ENCODE assay signal across 8 mouse cellular contexts in genomic region chr19:5955704-5956670, GRCm38 (mm10). TPM values are rescaled to one million over a fixed set of nuclear protein-coding genes. Genes with fewer than 3 reads are reported as not detected.
DNase-seq lines count a peak whose midpoint lies in the region; ATAC-seq and TF ChIP-seq lines count a peak whose summit lies in the region.
"Had no signal": no experiment of that assay in that cellular context is flagged by ENCODE, and none has a peak within 500 bp of the region (broad histone marks: within the 10 kb centered on the region; RNA-seq: fewer than 3 reads in every experiment).

No protein-coding gene starts in this region.

- TF ChIP-seq CTCF in heart, adult 2 months (IDR thresholded peaks at IDR 0.05) = no peak

- peak overlapping the region; percentile 3 for H3K9ac ChIP-seq in heart, adult 2 months (ENCODE audit: low read depth, low read length)
- 0 out of 2 replicates have a peak overlapping the region, but pooled peaks have one; percentile 7 for H3K9ac ChIP-seq in lung, embryonic 16.5 days (ENCODE audit: low read length)

- peaks cover 31% of the 10 kb centered on the region for H3K4me1 ChIP-seq in brown adipose tissue, adult 24 weeks (ENCODE audit: control insufficient read depth, insufficient read depth, insufficient read length, low read length)
- peaks cover 21% of the 10 kb centered on the region for H3K4me1 ChIP-seq in heart, adult 2 months (ENCODE audit: control insufficient read depth, insufficient read depth, low read length)
- H3K4me1 ChIP-seq in lung, embryonic 16.5 days (replicated peaks; ENCODE audit: control insufficient read depth, insufficient read depth, low read length) = peaks cover 18% of the 10 kb centered on the region

- ATAC-seq in lung, embryonic 16.5 days (ENCODE audit: low read depth) = peak; percentile 46
- no peak for ATAC-seq in frontal cortex, adult (ENCODE audit: low TSS enrichment)

- no peaks in the 10 kb centered on the region for H3K79me2 ChIP-seq in heart, adult 2 months (replicated peaks; ENCODE audit: control insufficient read depth, insufficient read depth, low read length)

- H3K9me3 ChIP-seq in lung, embryonic 16.5 days (ENCODE audit: control insufficient read depth, low read length) = no peaks in the 10 kb centered on the region

- intact Hi-C loops in heart, adult 2 months (cut with DNase I) = loop anchor here (1.0 to 5.0 kb wide), 2 partner anchors 32 to 169 kb away; partner anchors contain the start of gene Cdc42ep2

- peak overlapping the region; percentile 48 for H3K4me2 ChIP-seq in lung, embryonic 16.5 days (ENCODE audit: low read depth, low read length)

- peak overlapping the region; percentile 97 for H3K27ac ChIP-seq in brown adipose tissue, adult 24 weeks (replicated peaks; ENCODE audit: low read depth, low read length)
- H3K27ac ChIP-seq in heart, adult 2 months = peak overlapping the region; percentile 77
- H3K27ac ChIP-seq in lung, embryonic 16.5 days (ENCODE audit: low read length) = peak overlapping the region; percentile 48
- H3K27ac ChIP-seq: macrophage had no signal

- TF ChIP-seq POLR2A in heart, adult 2 months (IDR thresholded peaks at IDR 0.05; ENCODE audit: insufficient read depth, low read depth, low read length) = peak; percentile 38; the same call in 1 of the 2 replicates

- TF ChIP-seq EP300 in heart, adult 2 months (IDR thresholded peaks at IDR 0.05; ENCODE audit: insufficient read depth, low read depth, low read length) = peak; percentile 90

- no peaks in the 10 kb centered on the region for H3K27me3 ChIP-seq in heart, adult 2 months (ENCODE audit: control insufficient read depth, insufficient read depth, low read length)
- H3K27me3 ChIP-seq in lung, embryonic 16.5 days (ENCODE audit: control insufficient read depth, insufficient read depth, low read depth, low read length) = no peaks in the 10 kb centered on the region

- H3K36me3 ChIP-seq in heart, adult 2 months (ENCODE audit: control insufficient read depth, insufficient read depth, low read length) = no peaks in the 10 kb centered on the region
- H3K36me3 ChIP-seq in lung, embryonic 16.5 days (ENCODE audit: control insufficient read depth, insufficient read depth, low read length) = peaks cover 20% of the 10 kb centered on the region

- WGBS in heart, adult 2 months = 28% methylated on average over 28 of the region's 28 CpGs
- 51% methylated on average over 28 of the region's 28 CpGs for WGBS in lung, embryonic 16.5 days

- peak; percentile 63 to 76 for DNase-seq in heart, adult 2 months
- peak; percentile 84 to 88 for DNase-seq in kidney, adult 8-10 months
- DNase-seq in spleen, adult 18-20 months = no peak
- DNase-seq in B cell, adult 2 months = no peak

- peak overlapping the region; percentile 50 for H3K4me3 ChIP-seq in brown adipose tissue, adult 24 weeks (ENCODE audit: insufficient read depth, low read depth, low read length)
- peak overlapping the region; percentile 42 for H3K4me3 ChIP-seq in heart, adult 2 months
- peak overlapping the region; percentile 36 for H3K4me3 ChIP-seq in lung, embryonic 16.5 days (ENCODE audit: low read length)

RNA-seq across cellular contexts. Expression of gene Pola2, which starts 8.0 kb away (rescaled TPM):
- polyA plus RNA-seq in brown adipose tissue, adult 24 weeks (2012; ENCODE audit: insufficient read depth, insufficient read length, missing spikeins) = 6.5 and 7.0 TPM in 2 replicates
- 10 to 100 TPM in 1 of 2 experiments, 1 to 10 TPM in 1; 8.6 to 10.9 TPM for total RNA-seq in heart, adult 2 months (2021)
- polyA plus RNA-seq in heart, adult 2 months (2012; rRNA removed) = 27.9 and 38.7 TPM in 2 replicates
- 64.2 and 70.0 TPM in 2 replicates for polyA plus RNA-seq in lung, embryonic 16.5 days (2015; fragmentation: Nextera tagmentation; extraction: Ambion mirVana)

RNA-seq across cellular contexts. Expression of gene Slc22a20, which starts 30.0 kb away (rescaled TPM):
- not detected in 2 replicates for polyA plus RNA-seq in brown adipose tissue, adult 24 weeks (2012; ENCODE audit: insufficient read depth, insufficient read length, missing spikeins)
- not detected for total RNA-seq in heart, adult 2 months (2021)
- not detected in 2 replicates for polyA plus RNA-seq in heart, adult 2 months (2012; rRNA removed)
- not detected in 2 replicates for polyA plus RNA-seq in lung, embryonic 16.5 days (2015; fragmentation: Nextera tagmentation; extraction: Ambion mirVana)
- polyA plus RNA-seq: macrophage had no signal

RNA-seq across cellular contexts. Expression of gene Cdc42ep2, which starts 31.4 kb away (rescaled TPM):
- 4.0 and 5.4 TPM in 2 replicates for polyA plus RNA-seq in brown adipose tissue, adult 24 weeks (2012; ENCODE audit: insufficient read depth, insufficient read length, missing spikeins)
- 1 to 10 TPM; 8.0 to 8.4 TPM for total RNA-seq in heart, adult 2 months (2021)
- 11.7 and 19.0 TPM in 2 replicates for polyA plus RNA-seq in heart, adult 2 months (2012; rRNA removed)
- 15.6 and 17.1 TPM in 2 replicates for polyA plus RNA-seq in lung, embryonic 16.5 days (2015; fragmentation: Nextera tagmentation; extraction: Ambion mirVana)

RNA-seq across cellular contexts. Expression of gene Dpf2, which starts 43.2 kb away (rescaled TPM):
- polyA plus RNA-seq in brown adipose tissue, adult 24 weeks (2012; ENCODE audit: insufficient read depth, insufficient read length, missing spikeins) = 22.6 and 36.6 TPM in 2 replicates
- total RNA-seq in heart, adult 2 months (2021) = 10 to 100 TPM; 82.3 to 83.5 TPM
- 71.8 and 104 TPM in 2 replicates for polyA plus RNA-seq in heart, adult 2 months (2012; rRNA removed)
- 155 TPM in 2 replicates for polyA plus RNA-seq in lung, embryonic 16.5 days (2015; fragmentation: Nextera tagmentation; extraction: Ambion mirVana)

RNA-seq across cellular contexts. Expression of gene Capn1, which starts 59.7 kb away (rescaled TPM):
- 14.2 and 15.9 TPM in 2 replicates for polyA plus RNA-seq in brown adipose tissue, adult 24 weeks (2012; ENCODE audit: insufficient read depth, insufficient read length, missing spikeins)
- 10 to 100 TPM; 26.4 to 26.8 TPM for total RNA-seq in heart, adult 2 months (2021)
- polyA plus RNA-seq in heart, adult 2 months (2012; rRNA removed) = 21.5 and 26.2 TPM in 2 replicates
- 12.3 and 12.8 TPM in 2 replicates for polyA plus RNA-seq in lung, embryonic 16.5 days (2015; fragmentation: Nextera tagmentation; extraction: Ambion mirVana)

Comparison
In these comparisons a context has a peak if more than half of its experiments do, and no peak if none do; other contexts are left out.
1. DNase-seq: peak in heart, adult 2 months (2 of 2) and kidney, adult 8-10 months (2 of 2); none in spleen, adult 18-20 months (0 of 2) and B cell, adult 2 months (0 of 2).
2. Peak in every context shown above with its lines, with median percentiles within 50 percentile points of each other: H3K27ac ChIP-seq and H3K4me3 ChIP-seq.